Mouse (Mus musculus) telencephalon, adult 2 months (tissue): ENCODE results near the gene Pdzd2.

Source experiments
- DNase-seq: peaks from one replicate; pipeline ENCODE4 v3.0.0-alpha.2; 2011; ENCODE audit warnings: low read depth, low spot score

Gene Pdzd2

DNA sequence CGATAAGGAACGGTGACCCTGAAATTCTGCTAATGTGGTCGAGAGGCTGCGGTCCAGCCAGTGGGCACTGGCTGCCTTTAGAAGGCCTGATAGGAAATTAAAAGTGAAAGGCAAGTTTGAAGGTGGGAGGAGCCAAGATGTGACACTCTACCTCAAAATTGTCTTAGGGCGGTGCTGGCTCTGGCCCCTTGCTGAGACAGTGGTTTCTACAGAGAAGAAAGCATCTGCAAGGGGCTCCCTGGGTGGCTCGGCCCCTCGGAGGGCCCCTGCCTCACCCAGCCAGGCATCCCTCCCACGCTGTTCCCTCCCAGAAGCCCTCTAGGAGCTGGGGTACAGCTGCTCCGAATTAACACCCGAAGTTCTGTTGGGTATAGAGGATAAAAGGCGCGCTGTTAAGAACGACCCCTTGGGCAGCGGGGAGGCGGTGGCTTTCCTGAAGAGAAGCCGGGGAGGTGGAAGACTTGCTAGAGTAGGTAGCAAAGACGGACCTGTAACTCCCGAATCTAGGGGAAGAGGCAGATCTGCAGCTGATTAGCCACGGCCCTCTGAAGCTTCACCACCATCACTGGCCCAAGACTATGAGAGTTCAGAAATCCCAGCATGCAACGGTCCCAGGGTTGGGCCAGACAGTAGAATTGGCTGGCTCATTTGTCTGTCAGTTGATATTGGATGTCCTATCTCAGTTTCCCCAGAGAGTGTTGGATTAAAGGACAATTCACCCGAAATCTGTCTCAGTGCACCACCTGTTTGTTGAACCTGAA lies 71.8 kb downstream of the Pdzd2 start:
- DNase-seq = no peak

GRCm38 (mm10) chr15:12665946-12666345 lies 73.8 kb downstream of the Pdzd2 start:
- no peak for DNase-seq

DNA sequence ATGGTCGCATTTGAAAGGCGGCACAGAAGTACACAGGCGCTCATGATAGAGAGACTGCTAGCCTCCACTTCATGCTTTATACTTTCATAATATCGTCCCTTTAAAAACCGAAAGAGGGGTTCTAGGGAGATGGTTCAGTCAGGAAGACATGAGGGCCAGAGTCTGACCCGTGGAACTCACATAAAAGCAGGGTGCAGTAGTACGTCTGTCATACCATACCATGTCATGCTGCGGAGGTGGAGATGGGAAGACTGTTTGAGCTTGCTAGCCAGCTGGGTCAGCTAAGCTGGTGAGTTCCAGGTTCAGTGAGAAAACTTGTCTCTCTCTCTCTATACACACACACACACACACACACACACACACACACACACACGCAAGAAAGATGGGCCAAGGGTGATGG lies 76.4 kb downstream of the Pdzd2 start:
- no peak for DNase-seq

GRCm38 (mm10) chr15:12660320-12660719 lies 79.4 kb downstream of the Pdzd2 start:
- no peak for DNase-seq

DNA sequence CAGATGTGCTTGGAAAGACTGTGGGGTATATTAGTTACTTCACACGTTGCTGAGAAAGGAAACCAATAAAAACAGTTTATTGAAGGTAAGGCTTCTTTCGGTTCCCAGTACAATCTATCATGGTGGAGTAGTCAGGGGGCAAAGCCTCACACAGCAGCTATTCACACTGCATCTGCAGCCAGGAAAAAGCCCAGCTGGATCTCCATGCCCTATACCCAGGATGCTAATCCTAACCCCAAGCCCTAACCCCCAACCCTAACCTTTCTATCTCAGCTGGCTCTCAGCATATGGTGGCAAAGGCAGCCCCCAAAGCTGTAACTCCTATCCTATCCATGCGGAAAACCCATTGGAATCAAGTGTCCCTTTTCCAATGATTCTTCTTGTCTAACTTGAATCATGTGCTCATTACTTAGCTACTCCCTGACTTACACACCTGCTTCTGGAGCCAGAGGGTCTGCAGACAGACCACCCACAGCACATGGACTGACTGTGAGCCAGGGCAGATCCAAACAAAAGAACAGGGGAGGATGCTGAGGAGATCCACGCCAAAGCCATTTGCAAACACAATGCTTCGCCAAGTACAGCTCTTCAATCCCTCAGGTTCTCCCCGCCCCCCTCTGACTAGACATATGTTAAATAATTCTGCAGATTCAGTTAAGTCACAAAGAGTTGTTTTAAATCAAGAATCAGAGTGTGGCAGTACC lies 83.6 kb downstream of the Pdzd2 start:
- DNase-seq = no peak

- DNase-seq = no peak
Measured at GRCm38 (mm10) chr15:12655316-12655715, 84.4 kb downstream of the Pdzd2 start.

- no peak for DNase-seq
Measured at GRCm38 (mm10) chr15:12652336-12653031, 87.2 kb downstream of the Pdzd2 start.

- no peak for DNase-seq
Measured at GRCm38 (mm10) chr15:12650236-12650635, 89.5 kb downstream of the Pdzd2 start.

DNA sequence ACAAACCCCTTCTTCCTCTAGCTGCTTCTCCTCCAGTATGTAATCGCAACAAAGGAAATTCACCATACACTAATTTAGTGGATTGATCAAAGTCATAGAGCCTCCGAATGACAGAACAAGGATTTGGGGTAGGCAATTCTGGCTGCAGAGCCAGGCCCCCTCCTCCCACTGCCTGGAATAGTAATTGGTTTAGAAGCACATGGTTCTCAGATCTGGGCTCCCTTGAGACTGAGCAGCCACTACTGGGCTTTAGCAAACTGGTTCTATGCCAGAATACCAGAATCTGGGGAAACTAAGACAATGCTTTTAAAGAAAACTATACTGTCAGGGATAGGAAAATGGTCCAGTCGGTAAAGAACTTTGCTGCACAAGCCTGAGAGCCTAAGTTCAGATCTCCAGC lies 90.0 kb downstream of the Pdzd2 start:
- DNase-seq = no peak

DNA sequence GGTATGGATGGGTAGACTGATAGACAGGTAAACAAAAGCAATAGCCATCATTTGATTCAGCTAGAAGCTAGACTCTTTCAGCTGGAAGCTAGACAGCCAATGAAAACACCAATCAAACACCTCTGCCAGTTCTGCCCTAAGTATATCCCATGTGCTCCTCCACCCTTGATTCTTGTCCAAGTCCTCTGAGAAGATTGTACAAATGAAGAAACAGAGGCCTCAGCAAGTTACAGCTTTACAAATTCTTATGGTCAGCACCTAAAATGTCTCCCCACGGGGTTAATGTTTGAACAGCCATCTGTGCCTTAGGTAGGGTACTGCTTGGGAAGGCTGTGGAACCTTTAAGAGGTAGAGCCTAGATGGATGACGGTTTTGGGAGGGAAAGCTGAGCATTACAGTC lies 90.6 kb downstream of the Pdzd2 start:
- DNase-seq = no peak

- peak; percentile 78 for DNase-seq
Measured at GRCm38 (mm10) chr15:12640755-12641154, 99.0 kb downstream of the Pdzd2 start.

GRCm38 (mm10) chr15:12639776-12640175 lies 99.9 kb downstream of the Pdzd2 start:
- no peak for DNase-seq

DNA sequence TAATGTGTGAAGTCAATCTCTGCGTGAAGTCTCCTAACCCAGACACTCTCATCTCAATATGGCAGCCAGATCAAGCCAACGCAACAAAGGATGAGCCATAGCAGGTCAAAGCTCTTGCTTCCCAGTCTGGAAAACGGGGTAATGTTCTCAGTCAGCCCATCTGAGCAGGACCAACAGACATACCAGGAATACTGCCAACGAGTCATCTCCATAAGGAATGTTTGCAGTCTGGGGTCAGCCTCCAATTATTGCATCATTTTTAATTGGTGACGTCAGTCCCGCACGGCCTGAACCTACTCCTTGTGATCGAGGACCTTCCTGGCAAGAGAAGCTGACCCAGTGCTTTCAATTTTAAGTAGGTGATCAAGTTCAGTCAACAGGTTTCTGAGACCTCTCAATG lies 100.5 kb downstream of the Pdzd2 start:
- DNase-seq = no peak

- no peak for DNase-seq
Measured at GRCm38 (mm10) chr15:12638370-12639030, 101.2 kb downstream of the Pdzd2 start.

DNA sequence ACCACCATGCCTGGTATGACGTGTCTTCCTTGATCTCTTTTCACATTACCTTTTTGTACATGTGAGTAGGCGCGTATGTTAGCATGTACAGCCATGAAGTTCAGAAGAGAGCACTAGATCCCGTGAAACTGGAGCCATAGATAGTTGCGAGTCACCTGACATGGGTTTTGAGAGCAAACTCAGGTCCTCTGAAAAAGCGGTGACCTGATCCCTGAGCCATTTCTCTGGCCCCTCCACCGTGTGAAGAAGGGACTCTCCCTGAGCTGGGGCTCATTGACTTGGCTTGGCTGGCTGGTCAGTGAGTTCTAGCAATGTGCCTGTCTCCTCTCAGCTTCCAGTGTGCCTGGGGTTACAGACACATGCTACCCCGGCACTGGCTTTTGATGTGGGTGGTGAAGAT lies 102.2 kb downstream of the Pdzd2 start:
- no peak for DNase-seq

DNA sequence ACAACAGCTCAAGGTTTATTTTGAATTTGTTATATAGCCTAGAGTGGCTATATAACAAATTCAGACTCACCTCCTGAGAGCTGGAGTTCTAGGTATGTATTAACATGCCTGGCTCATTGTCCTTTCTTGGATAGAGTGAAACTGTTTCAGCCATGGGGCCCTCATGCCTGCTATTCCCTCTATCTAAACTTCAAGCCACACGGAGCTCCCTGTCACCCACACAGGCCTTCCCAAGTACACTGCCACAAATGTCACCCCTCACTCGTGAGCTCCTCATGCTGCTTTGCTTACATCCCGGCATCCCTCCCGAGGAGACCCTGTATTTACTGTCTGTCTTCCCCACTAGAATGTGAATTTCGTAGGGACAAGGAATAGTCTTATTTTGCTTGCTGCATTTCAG lies 103.3 kb downstream of the Pdzd2 start:
- no peak for DNase-seq

DNA sequence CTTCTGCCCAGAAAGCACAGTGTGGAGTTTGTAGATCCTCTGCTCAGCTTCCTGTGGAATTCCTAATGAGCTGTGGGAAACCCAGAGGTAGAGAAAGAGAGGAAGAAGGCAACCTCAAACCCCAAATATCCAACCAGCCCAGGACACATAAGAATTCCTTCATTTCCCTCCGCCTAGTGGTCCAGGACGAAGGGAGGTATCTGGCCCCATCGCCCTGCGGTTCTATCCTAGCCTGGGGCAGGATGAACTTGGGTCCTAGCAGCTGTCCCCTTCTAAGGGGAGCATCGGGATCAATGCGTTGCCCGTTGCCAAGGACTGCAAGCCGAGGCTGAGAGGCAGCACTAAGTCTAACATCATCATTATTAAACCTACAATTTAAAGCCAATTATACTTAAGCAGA lies 104.8 kb downstream of the Pdzd2 start:
- DNase-seq = no peak

DNA sequence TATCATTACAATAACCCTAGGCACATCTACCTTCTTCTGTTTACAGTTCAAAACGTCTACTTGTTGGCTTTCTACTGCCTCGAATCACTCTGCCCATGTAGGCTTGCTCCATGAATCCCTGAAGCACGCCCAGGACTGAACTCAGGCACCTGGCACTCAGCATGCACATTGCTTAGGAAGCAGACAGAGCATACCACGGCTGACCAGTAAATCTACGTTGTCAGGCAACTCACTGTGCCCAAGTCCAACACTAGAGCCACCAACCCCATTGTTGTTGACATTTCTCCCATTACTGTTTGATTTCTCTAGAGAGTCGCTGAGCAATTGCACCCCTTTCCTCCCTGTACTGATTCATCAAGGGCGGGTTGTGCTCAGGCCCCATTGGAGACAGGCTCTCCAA lies 110.6 kb downstream of the Pdzd2 start:
- DNase-seq = no peak

- no peak for DNase-seq
Measured at GRCm38 (mm10) chr15:12628451-12628850, 111.3 kb downstream of the Pdzd2 start.

GRCm38 (mm10) chr15:12626930-12627329 lies 112.8 kb downstream of the Pdzd2 start:
- no peak for DNase-seq

DNA sequence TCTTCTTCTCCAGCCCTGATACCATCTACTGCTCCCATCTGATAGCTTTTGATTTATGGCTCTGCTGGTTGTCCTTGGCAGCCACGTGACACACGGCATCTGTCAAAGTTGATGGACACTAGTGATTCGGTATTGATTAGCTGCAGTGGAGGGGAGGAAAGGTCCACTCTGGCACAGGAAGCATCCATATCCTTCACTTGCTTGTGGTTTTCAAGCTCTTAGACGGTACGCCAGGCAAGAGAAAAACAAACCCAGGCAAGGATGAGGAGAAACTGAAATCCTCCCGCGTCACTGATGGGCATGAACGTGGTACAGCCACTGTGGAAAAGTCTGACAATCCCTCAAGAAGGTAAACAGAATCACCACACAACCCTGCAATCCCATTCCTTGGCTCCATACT lies 113.6 kb downstream of the Pdzd2 start:
- DNase-seq = no peak

- no peak for DNase-seq
Measured at GRCm38 (mm10) chr15:12625524-12625923, 114.2 kb downstream of the Pdzd2 start.
